Mouse (Mus musculus): Measurements from ENCODE around the gene Tom1.

DNA sequence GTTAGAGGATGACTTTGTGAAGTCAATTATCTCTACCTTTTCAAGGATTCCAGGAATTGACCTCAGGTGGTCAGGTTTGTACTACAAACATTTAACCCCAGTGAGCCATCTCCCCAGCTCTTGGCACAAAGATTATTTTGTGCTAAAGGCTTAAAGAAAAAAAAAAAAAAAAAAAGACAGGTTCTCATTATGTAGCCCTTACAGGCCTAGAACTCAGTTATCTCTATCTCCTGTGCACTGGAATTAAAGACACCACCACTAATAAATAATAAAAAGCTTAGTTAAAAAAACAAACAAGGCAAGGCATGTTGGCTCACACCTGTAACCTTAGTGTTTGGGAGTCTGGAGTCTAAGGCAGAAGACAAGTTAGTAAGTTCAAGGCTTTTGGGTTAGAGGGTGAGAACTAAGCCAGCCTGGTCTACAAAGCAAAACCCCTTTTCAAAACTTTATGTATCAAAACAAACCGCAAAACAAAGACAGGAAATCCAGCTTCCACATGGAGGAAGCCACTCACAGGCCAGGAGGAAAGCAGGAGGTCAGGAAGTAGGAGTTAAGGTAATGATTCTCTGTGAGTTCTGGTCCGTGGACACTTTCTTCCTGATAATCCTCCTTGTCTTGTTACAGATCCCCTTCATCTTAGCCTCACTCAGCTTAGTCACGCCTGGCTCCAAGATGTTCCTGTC lies 51.0 kb downstream of the Tom1 start:
- TF ChIP-seq EP300 (IDR thresholded peaks at IDR 0.05) (no peak), CTCF (IDR thresholded peaks at IDR 0.05) (no peak)
